In genomic region chr19:26746709-26747467, GRCm38 (mm10) we compare ENCODE assay signal across 8 mouse cellular contexts.
DNase-seq lines count a peak whose midpoint lies in the region; ATAC-seq and TF ChIP-seq lines count a peak whose summit lies in the region.

No protein-coding gene starts in this region.

- peak overlapping the region; percentile 37 for H3K4me3 ChIP-seq in C2C12 (ENCODE audit: insufficient read depth, poor library complexity, severe bottlenecking)
- H3K4me3 ChIP-seq in forebrain, embryonic 16.5 days (replicated peaks; ENCODE audit: low read length): peak overlapping the region; percentile 49
- peak overlapping the region; percentile 54 for H3K4me3 ChIP-seq in liver, embryonic 15.5 days (replicated peaks)

- H3K9me3 ChIP-seq in forebrain, embryonic 16.5 days (ENCODE audit: control insufficient read depth, low read length): no peaks in the 10 kb centered on the region
- H3K9me3 ChIP-seq in liver, embryonic 15.5 days (replicated peaks): no peaks in the 10 kb centered on the region

- peak; percentile 77 for DNase-seq in heart, adult 11 months
- no peak for DNase-seq in heart, postnatal 25 days (ENCODE audit: low spot score)
- no peak for DNase-seq in left cerebral cortex, postnatal 25 days (ENCODE audit: low spot score in 2 of 2)

- intact Hi-C loops in heart, postnatal 25 days (cut with DNase I): no loop called here
- intact Hi-C loops in left cerebral cortex, postnatal 25 days (cut with DNase I): loop anchor here (5.0 kb wide), 2 partner anchors 105 to 375 kb away; no protein-coding TSS in a partner anchor

- H3K9ac ChIP-seq in forebrain, embryonic 16.5 days (replicated peaks; ENCODE audit: low read depth, low read length): peak overlapping the region; percentile 69
- no peak overlapping the region for H3K9ac ChIP-seq in liver, embryonic 15.5 days

- H3ac ChIP-seq in C2C12 (ENCODE audit: control insufficient read depth, insufficient read length, low read depth): no peak overlapping the region

- H3K79me3 ChIP-seq in C2C12 (ENCODE audit: low read depth): no peaks in the 10 kb centered on the region

- 34% methylated on average over 6 of the region's 6 CpGs for WGBS in forebrain, embryonic 16.5 days
- 50% methylated on average over 6 of the region's 6 CpGs for WGBS in liver, embryonic 15.5 days (ENCODE audit: insufficient replicate concordance)

- no peaks in the 10 kb centered on the region for H3K36me3 ChIP-seq in C2C12 (ENCODE audit: control insufficient read depth, insufficient read depth)
- 0 out of 2 replicates have a peak, but pooled peaks cover 1% of the 10 kb centered on the region for H3K36me3 ChIP-seq in forebrain, embryonic 16.5 days (ENCODE audit: control insufficient read depth, insufficient read depth)
- no peaks in the 10 kb centered on the region for H3K36me3 ChIP-seq in liver, embryonic 15.5 days (replicated peaks)

- peak overlapping the region; percentile 99 for H3K27ac ChIP-seq in forebrain, embryonic 16.5 days (ENCODE audit: low read length)
- no peak overlapping the region for H3K27ac ChIP-seq in liver, embryonic 15.5 days (replicated peaks)

- no peak for TF ChIP-seq CTCF in C2C12 (IDR thresholded peaks at IDR 0.05; ENCODE audit: control insufficient read depth, insufficient read depth, insufficient read length)

- H3K79me2 ChIP-seq in C2C12 (ENCODE audit: control insufficient read depth, insufficient read depth): no peaks in the 10 kb centered on the region

- peaks cover 2% of the 10 kb centered on the region for H3K27me3 ChIP-seq in C2C12 (ENCODE audit: control insufficient read depth, insufficient read depth, insufficient read length)
- H3K27me3 ChIP-seq in forebrain, embryonic 16.5 days (replicated peaks; ENCODE audit: control insufficient read depth, insufficient read depth, low read length): no peaks in the 10 kb centered on the region
- no peaks in the 10 kb centered on the region for H3K27me3 ChIP-seq in liver, embryonic 15.5 days

- H3K4me2 ChIP-seq in forebrain, embryonic 16.5 days (ENCODE audit: low read length): peak overlapping the region; percentile 85
- peak overlapping the region; percentile 70 for H3K4me2 ChIP-seq in liver, embryonic 15.5 days

- H3K4me1 ChIP-seq in forebrain, embryonic 16.5 days (replicated peaks; ENCODE audit: control insufficient read depth, insufficient read depth, low read length): peaks cover 26% of the 10 kb centered on the region
- H3K4me1 ChIP-seq in liver, embryonic 15.5 days (replicated peaks): 0 out of 2 replicates have a peak, but pooled peaks cover 9% of the 10 kb centered on the region

- ATAC-seq in forebrain, embryonic 16.5 days: peak; percentile 29
- ATAC-seq in liver, embryonic 15.5 days (ENCODE audit: insufficient read depth): no peak
- ATAC-seq in monocyte, adult 5-6 weeks (replicated peaks; ENCODE audit: insufficient number of reproducible peaks, low FRiP score, low TSS enrichment, poor library complexity, severe bottlenecking): no peak
- no peak for ATAC-seq in activated CD4-positive, CD25-positive, alpha-beta regulatory T cell, adult 4 months

TF ChIP-seq in C2C12, 6 proteins besides CTCF, POLR2A, EP300 and RAD21:
- no peak for TF ChIP-seq MYOD1 (IDR thresholded peaks at IDR 0.05; ENCODE audit: control insufficient read depth, insufficient read length, low read depth)
- no peak for TF ChIP-seq CEBPB (IDR thresholded peaks at IDR 0.05; ENCODE audit: low read depth)
- TF ChIP-seq USF1 (IDR thresholded peaks at IDR 0.05; ENCODE audit: low read depth): no peak
- TF ChIP-seq FOSL1 (IDR thresholded peaks at IDR 0.05; ENCODE audit: insufficient read depth, low read length, poor library complexity, severe bottlenecking): no peak
- no peak for TF ChIP-seq MAX (IDR thresholded peaks at IDR 0.05)
- no peak for TF ChIP-seq MYOG (IDR thresholded peaks at IDR 0.05; ENCODE audit: control insufficient read depth, extremely low read depth, insufficient read length)
